Mouse (Mus musculus): ENCODE data around the gene Cdh1. TPM values are rescaled to one million over a fixed set of nuclear protein-coding genes. Genes with fewer than 3 reads are reported as not detected.

Gene Cdh1
- total RNA-seq, 2 experiments from 2014 or later, result 0.20 to 0.48 TPM

GRCm38 (mm10) chr8:106623954-106624353 is 20.8 kb downstream of the Cdh1 start:
- no peak for DNase-seq

GRCm38 (mm10) chr8:106624743-106625142 is 21.6 kb downstream of the Cdh1 start:
- no peak for DNase-seq

GRCm38 (mm10) chr8:106626096-106626865 is 23.1 kb downstream of the Cdh1 start:
- no peak for DNase-seq

GRCm38 (mm10) chr8:106628291-106628964 is 25.3 kb downstream of the Cdh1 start:
- DNase-seq, result no peak

GRCm38 (mm10) chr8:106629456-106629855 is 26.3 kb downstream of the Cdh1 start:
- no peak for DNase-seq

GRCm38 (mm10) chr8:106631904-106632303 is 28.8 kb downstream of the Cdh1 start:
- no peak for DNase-seq

GRCm38 (mm10) chr8:106632650-106633049 is 29.5 kb downstream of the Cdh1 start:
- DNase-seq, result no peak

GRCm38 (mm10) chr8:106633361-106634158 is 30.4 kb downstream of the Cdh1 start:
- DNase-seq, result no peak

- no peak for DNase-seq
Observed at GRCm38 (mm10) chr8:106635284-106635683, 32.1 kb downstream of the Cdh1 start.

GRCm38 (mm10) chr8:106637446-106637845 is 34.3 kb downstream of the Cdh1 start:
- DNase-seq, result no peak

GRCm38 (mm10) chr8:106638768-106639295 is 35.7 kb downstream of the Cdh1 start:
- DNase-seq, result no peak

GRCm38 (mm10) chr8:106640212-106640611 is 37.1 kb downstream of the Cdh1 start:
- no peak for DNase-seq

- no peak for DNase-seq
Observed at GRCm38 (mm10) chr8:106640921-106641320, 37.8 kb downstream of the Cdh1 start.

GRCm38 (mm10) chr8:106642172-106642571 is 39.0 kb downstream of the Cdh1 start:
- no peak for DNase-seq

- DNase-seq, result no peak
Observed at GRCm38 (mm10) chr8:106643100-106643499, 39.9 kb downstream of the Cdh1 start.

GRCm38 (mm10) chr8:106644957-106645356 is 41.8 kb downstream of the Cdh1 start:
- no peak for DNase-seq

- DNase-seq, result no peak
Observed at GRCm38 (mm10) chr8:106646153-106646552, 43.0 kb downstream of the Cdh1 start.

- no peak for DNase-seq
Observed at GRCm38 (mm10) chr8:106646731-106647130, 43.6 kb downstream of the Cdh1 start.

GRCm38 (mm10) chr8:106647387-106647786 is 44.2 kb downstream of the Cdh1 start:
- DNase-seq, result peak; percentile 57 to 80

GRCm38 (mm10) chr8:106648421-106648820 is 45.3 kb downstream of the Cdh1 start:
- no peak for DNase-seq

- no peak for DNase-seq
Observed at GRCm38 (mm10) chr8:106651994-106652393, 48.8 kb downstream of the Cdh1 start.

GRCm38 (mm10) chr8:106656046-106656445 is 52.9 kb downstream of the Cdh1 start:
- no peak for DNase-seq

- DNase-seq, result no peak
Observed at GRCm38 (mm10) chr8:106672786-106673185, 69.6 kb downstream of the Cdh1 start.
